Mouse (Mus musculus): Measurements from ENCODE around the gene Arl5a. TPM values are rescaled to one million over a fixed set of nuclear protein-coding genes. Genes with fewer than 3 reads are reported as not detected.
A peak's percentile ranks its signal among the peaks of the same experiment; 100 is the strongest.

Gene Arl5a
- polyA plus RNA-seq, 1 experiment: 7.0 TPM

DNA sequence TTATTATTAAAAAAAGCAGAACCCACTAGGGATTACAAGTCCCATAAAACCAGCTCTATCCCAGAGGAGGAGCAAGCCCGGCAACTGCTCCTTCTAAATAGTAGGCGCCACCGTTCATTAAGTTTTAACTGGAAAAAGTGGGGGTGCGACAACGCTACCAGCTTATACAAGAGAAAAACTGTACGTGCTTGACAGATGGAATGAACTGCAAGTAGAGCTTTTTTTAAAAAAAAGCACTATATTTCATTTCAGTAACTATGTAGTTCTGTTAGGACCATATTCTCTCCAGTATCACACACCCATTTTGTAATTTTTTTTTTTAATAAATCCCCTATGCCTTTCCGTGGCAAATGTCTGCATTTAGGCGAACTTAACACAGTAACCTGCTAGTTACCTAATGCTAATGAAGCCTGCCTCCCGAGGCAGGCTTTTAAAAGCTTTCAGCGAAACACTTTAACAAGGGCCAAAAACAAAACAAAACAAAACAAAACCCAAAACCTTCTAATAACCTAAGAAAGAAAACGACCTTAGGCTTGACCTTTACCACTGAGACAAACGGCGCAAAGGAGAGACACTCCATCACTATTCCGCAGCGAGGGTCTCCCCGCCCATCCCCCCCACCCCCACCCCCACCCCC, 972 bp downstream of the Arl5a start:
- no peak overlapping the region; the same call in 1 of the 2 replicates for H3K27ac ChIP-seq (ENCODE audit: insufficient read depth, low read length)
- H3K36me3 ChIP-seq (ENCODE audit: control insufficient read depth, insufficient read depth, low read length): no peaks in the 10 kb centered on the region
- H3K4me3 ChIP-seq (ENCODE audit: extremely low read depth, insufficient read depth, insufficient read length): peak overlapping the region; percentile 71
- peaks cover 18% of the 10 kb centered on the region; the same call in 1 of the 2 replicates for H3K4me1 ChIP-seq (ENCODE audit: control insufficient read depth, insufficient read depth, insufficient read length)
- H3K27me3 ChIP-seq (ENCODE audit: control insufficient read depth, insufficient read depth, low read length): no peaks in the 10 kb centered on the region
- TF ChIP-seq POLR2A (IDR thresholded peaks at IDR 0.05; ENCODE audit: low read depth, low read length) (no peak), CTCF (IDR thresholded peaks at IDR 0.05; ENCODE audit: extremely low read depth, insufficient read depth, insufficient read length, insufficient replicate concordance) (no peak)
- DNase-seq (ENCODE audit: low read depth in 1 of 2, low spot score in 2 of 2): no peak
- 6% methylated on average over 16 of the region's 16 CpGs for WGBS

DNA sequence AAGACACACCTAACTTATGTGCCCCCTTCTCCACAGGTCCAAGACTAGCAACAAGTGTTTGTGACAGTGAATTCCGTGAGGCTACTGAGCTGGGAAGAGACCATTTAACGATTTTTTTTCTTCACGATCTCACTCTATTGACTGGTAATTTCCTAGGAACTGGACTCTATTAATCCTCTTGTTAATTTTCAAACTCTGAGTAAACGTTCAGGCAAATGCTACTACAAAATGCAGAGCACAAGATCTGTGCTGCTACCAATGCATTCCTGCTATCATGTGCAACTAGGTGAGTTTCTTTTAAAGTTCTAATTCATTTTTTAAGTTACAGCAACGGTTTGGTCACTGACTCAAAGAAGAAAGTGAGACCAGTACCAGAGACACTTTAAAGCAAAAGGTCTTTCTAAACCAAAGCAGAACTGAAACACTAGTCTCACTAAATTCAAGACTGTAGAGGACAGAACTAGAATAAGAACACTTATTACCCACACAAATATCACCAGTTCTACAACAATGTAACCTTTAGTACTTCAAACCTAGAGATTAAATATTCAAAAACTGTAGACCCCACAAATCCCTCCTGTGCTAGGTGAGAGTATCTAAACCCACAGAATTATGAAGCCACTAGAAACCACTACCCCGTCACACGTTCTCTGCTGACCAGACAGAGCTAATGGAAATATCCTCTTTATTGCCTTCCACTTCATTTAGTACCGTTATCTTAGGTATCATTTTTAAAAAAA, 1.7 kb downstream of the Arl5a start:
- Histone ChIP-seq H3K4me3 (ENCODE audit: extremely low read depth, insufficient read depth, insufficient read length) (peak overlapping the region; percentile 29; the same call in 1 of the 2 replicates), H3K27me3 (ENCODE audit: control insufficient read depth, insufficient read depth, low read length) (no peaks in the 10 kb centered on the region), H3K27ac (ENCODE audit: insufficient read depth, low read length) (peak overlapping the region; percentile 25), H3K4me1 (ENCODE audit: control insufficient read depth, insufficient read depth, insufficient read length) (peaks cover 20% of the 10 kb centered on the region; the same call in 1 of the 2 replicates), H3K36me3 (ENCODE audit: control insufficient read depth, insufficient read depth, low read length) (no peaks in the 10 kb centered on the region)
- WGBS: 48% methylated on average over 8 of the region's 8 CpGs
- no peak for TF ChIP-seq POLR2A (IDR thresholded peaks at IDR 0.05; ENCODE audit: low read depth, low read length)
- no peak for TF ChIP-seq CTCF (IDR thresholded peaks at IDR 0.05; ENCODE audit: extremely low read depth, insufficient read depth, insufficient read length, insufficient replicate concordance)
- DNase-seq (ENCODE audit: low read depth in 1 of 2, low spot score in 2 of 2): no peak

DNA sequence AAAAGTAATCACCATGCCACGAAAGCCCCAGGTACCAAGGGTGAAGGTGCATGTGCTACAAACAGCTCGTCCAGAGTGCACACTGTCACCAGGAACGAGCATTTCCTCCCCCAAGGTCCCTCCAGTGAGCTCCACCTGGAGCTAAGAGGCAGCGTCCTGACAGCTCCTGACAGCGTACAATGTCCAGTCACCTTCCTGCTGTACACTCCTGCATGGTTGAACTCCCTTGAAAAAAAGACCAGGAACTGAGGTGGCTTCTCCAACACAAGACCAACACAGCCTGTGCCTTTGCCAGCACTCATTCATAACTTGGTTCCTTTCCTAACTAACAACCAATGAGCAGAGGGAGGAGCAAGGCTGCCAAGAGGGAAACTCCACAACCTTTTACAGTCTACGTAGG, 3.5 kb downstream of the Arl5a start:
- Histone ChIP-seq H3K4me1 (ENCODE audit: control insufficient read depth, insufficient read depth, insufficient read length) (peaks cover 20% of the 10 kb centered on the region; the same call in 1 of the 2 replicates), H3K27me3 (ENCODE audit: control insufficient read depth, insufficient read depth, low read length) (no peaks in the 10 kb centered on the region), H3K36me3 (ENCODE audit: control insufficient read depth, insufficient read depth, low read length) (no peaks in the 10 kb centered on the region), H3K4me3 (ENCODE audit: extremely low read depth, insufficient read depth, insufficient read length) (no peak overlapping the region), H3K27ac (ENCODE audit: insufficient read depth, low read length) (no peak overlapping the region)
- 57% methylated on average over 6 of the region's 6 CpGs for WGBS
- DNase-seq (ENCODE audit: low read depth in 1 of 2, low spot score in 2 of 2): no peak
- TF ChIP-seq CTCF (IDR thresholded peaks at IDR 0.05; ENCODE audit: extremely low read depth, insufficient read depth, insufficient read length, insufficient replicate concordance): no peak
- TF ChIP-seq POLR2A (IDR thresholded peaks at IDR 0.05; ENCODE audit: low read depth, low read length): no peak

DNA sequence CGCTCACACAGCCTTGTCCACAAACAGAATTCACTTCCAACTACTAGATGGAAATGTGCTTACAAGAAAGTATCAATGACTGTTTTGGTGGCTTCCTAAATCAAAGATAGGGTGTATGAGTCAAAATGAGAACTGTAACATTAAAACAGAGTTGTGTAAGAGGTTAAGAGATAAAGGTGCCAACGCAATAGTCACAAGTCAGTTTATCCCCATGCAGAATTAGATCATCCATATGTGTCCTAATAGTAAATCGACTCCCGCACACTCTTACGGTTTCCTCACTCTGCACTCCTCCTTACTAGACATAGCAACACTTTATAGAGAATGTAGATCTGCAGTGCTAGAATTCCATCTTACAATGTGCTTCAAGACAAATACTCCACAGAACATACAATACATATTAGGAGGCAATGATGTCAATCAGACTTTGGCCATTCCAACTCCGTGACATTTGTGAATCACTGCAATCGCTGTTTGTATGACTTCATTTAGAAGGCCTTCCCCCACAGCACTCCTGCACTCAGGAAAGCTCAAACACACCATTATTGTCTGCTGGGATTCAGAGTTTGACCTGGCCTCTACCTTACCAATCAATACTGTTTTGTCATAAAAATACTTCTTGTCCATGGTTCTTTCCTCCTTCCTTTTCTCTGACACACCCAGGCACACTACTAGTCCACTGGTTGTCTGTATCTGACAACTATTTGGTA, 4.5 kb downstream of the Arl5a start:
- WGBS: 92% methylated on average over 7 of the region's 7 CpGs
- TF ChIP-seq CTCF (IDR thresholded peaks at IDR 0.05; ENCODE audit: extremely low read depth, insufficient read depth, insufficient read length, insufficient replicate concordance): no peak
- TF ChIP-seq POLR2A (IDR thresholded peaks at IDR 0.05; ENCODE audit: low read depth, low read length): no peak

DNA sequence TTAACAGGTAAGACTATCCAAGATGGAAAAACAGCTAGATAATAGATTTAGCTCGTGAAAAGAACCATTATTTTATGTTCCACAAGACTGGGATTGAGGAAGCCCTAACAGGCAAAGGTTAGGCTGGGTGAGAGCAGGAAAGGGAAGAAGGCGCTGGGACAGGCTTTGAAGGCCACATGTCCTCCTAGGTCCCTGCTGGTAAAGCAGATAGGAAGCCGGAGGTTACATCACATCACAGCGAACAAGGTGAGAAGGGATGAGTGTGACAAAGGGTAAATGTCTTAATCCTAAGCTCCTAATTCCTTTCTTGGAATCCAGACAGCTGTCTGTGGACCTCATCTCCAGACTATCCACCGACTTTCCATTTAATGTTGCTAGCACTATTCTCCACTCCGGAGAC, 5.4 kb downstream of the Arl5a start:
- peaks cover 4% of the 10 kb centered on the region for H3K36me3 ChIP-seq (ENCODE audit: control insufficient read depth, insufficient read depth, low read length)
- H3K4me1 ChIP-seq (ENCODE audit: control insufficient read depth, insufficient read depth, insufficient read length): peaks cover 20% of the 10 kb centered on the region; the same call in 1 of the 2 replicates
- no peaks in the 10 kb centered on the region for H3K27me3 ChIP-seq (ENCODE audit: control insufficient read depth, insufficient read depth, low read length)
- TF ChIP-seq POLR2A (IDR thresholded peaks at IDR 0.05; ENCODE audit: low read depth, low read length) (no peak), CTCF (IDR thresholded peaks at IDR 0.05; ENCODE audit: extremely low read depth, insufficient read depth, insufficient read length, insufficient replicate concordance) (no peak)
- no peak overlapping the region for H3K4me3 ChIP-seq (ENCODE audit: extremely low read depth, insufficient read depth, insufficient read length)
- no peak for DNase-seq (ENCODE audit: low read depth in 1 of 2, low spot score in 2 of 2)
- 87% methylated on average over 6 of the region's 6 CpGs for WGBS
- no peak overlapping the region for H3K27ac ChIP-seq (ENCODE audit: insufficient read depth, low read length)

More for the DNA sequence above, 4.5 kb downstream of the Arl5a start:
- DNase-seq (ENCODE audit: low read depth in 1 of 2, low spot score in 2 of 2): no peak
- no peaks in the 10 kb centered on the region for H3K27me3 ChIP-seq (ENCODE audit: control insufficient read depth, insufficient read depth, low read length)
- peaks cover 4% of the 10 kb centered on the region for H3K36me3 ChIP-seq (ENCODE audit: control insufficient read depth, insufficient read depth, low read length)
- H3K4me3 ChIP-seq (ENCODE audit: extremely low read depth, insufficient read depth, insufficient read length): no peak overlapping the region
- no peak overlapping the region for H3K27ac ChIP-seq (ENCODE audit: insufficient read depth, low read length)
- peaks cover 20% of the 10 kb centered on the region; the same call in 1 of the 2 replicates for H3K4me1 ChIP-seq (ENCODE audit: control insufficient read depth, insufficient read depth, insufficient read length)

DNA sequence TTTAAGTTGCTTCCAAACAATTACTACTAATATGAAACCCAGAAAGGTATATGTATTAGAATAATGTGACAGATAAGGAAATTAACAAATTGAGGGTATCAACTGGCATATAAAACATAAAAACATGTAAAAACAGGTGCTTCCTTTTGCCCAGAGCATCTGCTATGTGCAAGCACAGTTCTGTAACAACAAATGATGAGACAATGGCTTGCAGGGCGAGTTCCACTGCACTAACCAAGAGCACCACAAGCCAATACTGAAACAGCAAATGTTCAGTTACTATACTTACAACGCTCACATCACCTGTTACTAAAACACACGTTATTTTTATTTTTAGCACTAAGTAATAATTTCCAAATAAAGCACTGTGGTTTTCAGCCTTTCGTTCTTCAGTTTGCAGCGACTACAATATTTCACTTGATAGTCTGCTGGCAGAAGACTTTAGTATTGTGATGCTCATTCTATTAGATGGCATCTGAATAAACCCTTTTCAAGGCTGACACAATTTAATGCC, 12.1 kb downstream of the Arl5a start:
- no peak overlapping the region for H3K27ac ChIP-seq (ENCODE audit: insufficient read depth, low read length)
- no peak for TF ChIP-seq CTCF (IDR thresholded peaks at IDR 0.05; ENCODE audit: extremely low read depth, insufficient read depth, insufficient read length, insufficient replicate concordance)
- TF ChIP-seq POLR2A (IDR thresholded peaks at IDR 0.05; ENCODE audit: low read depth, low read length): no peak
- no peak for DNase-seq (ENCODE audit: low read depth in 1 of 2, low spot score in 2 of 2)
- H3K27me3 ChIP-seq (ENCODE audit: control insufficient read depth, insufficient read depth, low read length): no peaks in the 10 kb centered on the region
- H3K4me3 ChIP-seq (ENCODE audit: extremely low read depth, insufficient read depth, insufficient read length): no peak overlapping the region
- WGBS: 56% methylated on average over 5 of the region's 5 CpGs
- H3K36me3 ChIP-seq (ENCODE audit: control insufficient read depth, insufficient read depth, low read length): peaks cover 27% of the 10 kb centered on the region
- H3K4me1 ChIP-seq (ENCODE audit: control insufficient read depth, insufficient read depth, insufficient read length): no peaks in the 10 kb centered on the region

All from spleen, adult 2 months (tissue).